Comparison of ENCODE assay signal across 27 mouse cellular contexts in the genomic region with DNA sequence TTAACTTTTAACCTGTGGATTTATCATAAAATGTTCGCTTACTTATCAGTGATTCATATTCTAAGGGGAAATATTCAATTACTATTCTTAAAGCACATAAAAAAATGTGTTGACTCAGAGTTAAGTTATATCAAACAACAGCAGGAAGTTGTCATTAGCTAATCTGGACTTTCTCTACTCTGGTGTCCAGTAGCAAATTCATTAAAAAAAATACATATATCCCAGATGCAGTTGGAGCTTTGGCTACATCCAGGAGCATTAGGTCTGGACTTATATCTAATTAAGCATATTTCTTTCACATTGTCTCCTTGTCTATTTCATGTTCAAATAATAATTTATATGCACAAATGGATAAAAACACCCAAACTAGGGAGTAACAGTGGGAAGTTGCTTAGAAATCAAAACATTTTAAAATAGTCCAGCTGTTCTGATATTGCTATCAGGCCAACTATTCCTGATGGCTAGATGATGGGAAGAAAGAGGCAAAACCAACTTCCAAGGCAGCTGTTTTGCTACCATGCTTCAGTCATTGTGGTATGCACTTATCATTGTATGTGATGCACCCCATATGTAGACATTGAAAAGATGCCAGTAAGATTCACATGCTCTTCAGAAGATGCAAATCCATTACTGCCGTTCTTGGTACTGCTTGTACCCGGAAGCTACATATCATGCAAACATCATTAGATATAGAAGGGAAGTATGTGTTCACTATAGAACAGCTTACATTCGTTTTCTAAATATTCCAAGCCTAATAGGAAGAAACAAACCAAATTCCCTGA.
DNase-seq lines count a peak whose midpoint lies in the region; ATAC-seq and TF ChIP-seq lines count a peak whose summit lies in the region.
"Had no signal": no experiment of that assay in that cellular context is flagged by ENCODE, and none has a peak within 500 bp of the region (broad histone marks: within the 10 kb centered on the region; RNA-seq: fewer than 3 reads in every experiment).

No protein-coding gene starts in this region.

- no peaks in the 10 kb centered on the region for H3K27me3 ChIP-seq in intestine, embryonic 15.5 days (replicated peaks)
- no peaks in the 10 kb centered on the region for H3K27me3 ChIP-seq in intestine, postnatal 0 days (replicated peaks; ENCODE audit: control insufficient read depth, insufficient read depth, low read length)
- H3K27me3 ChIP-seq in lung, embryonic 15.5 days, result no peaks in the 10 kb centered on the region
- H3K27me3 ChIP-seq in stomach, embryonic 14.5 days (ENCODE audit: control insufficient read depth, insufficient read depth, low read length), result no peaks in the 10 kb centered on the region
- H3K27me3 ChIP-seq in stomach, postnatal 0 days (ENCODE audit: control insufficient read depth, insufficient read depth, low read length), result no peaks in the 10 kb centered on the region
- H3K27me3 ChIP-seq: CH12.LX; embryonic facial prominence, embryonic 13.5 days; forebrain, embryonic 12.5 days; forebrain, embryonic 15.5 days; heart, embryonic 13.5 days; hindbrain, embryonic 12.5 days; hindbrain, embryonic 15.5 days; Patski had no signal

- 66% methylated on average over 4 of the region's 4 CpGs for WGBS in intestine, embryonic 15.5 days
- WGBS in intestine, postnatal 0 days, result 56% methylated on average over 4 of the region's 4 CpGs
- 50% methylated on average over 4 of the region's 4 CpGs for WGBS in lung, embryonic 15.5 days
- 70% methylated on average over 4 of the region's 4 CpGs for WGBS in stomach, embryonic 14.5 days
- WGBS in stomach, postnatal 0 days, result 62% methylated on average over 4 of the region's 4 CpGs

- TF ChIP-seq CTCF in intestine, postnatal 0 days (IDR thresholded peaks at IDR 0.05; ENCODE audit: low read depth), result no peak
- TF ChIP-seq CTCF in stomach, postnatal 0 days (IDR thresholded peaks at IDR 0.05; ENCODE audit: low read depth), result no peak

- no peak overlapping the region for H3K4me2 ChIP-seq in intestine, embryonic 15.5 days (replicated peaks)
- no peak overlapping the region for H3K4me2 ChIP-seq in intestine, postnatal 0 days (replicated peaks; ENCODE audit: low read depth)
- no peak overlapping the region for H3K4me2 ChIP-seq in lung, embryonic 15.5 days
- no peak overlapping the region for H3K4me2 ChIP-seq in stomach, embryonic 14.5 days (replicated peaks; ENCODE audit: low read depth, low read length)
- no peak overlapping the region for H3K4me2 ChIP-seq in stomach, postnatal 0 days (replicated peaks; ENCODE audit: low read depth)
- H3K4me2 ChIP-seq: embryonic facial prominence, embryonic 13.5 days; forebrain, embryonic 12.5 days; forebrain, embryonic 15.5 days; heart, embryonic 13.5 days; hindbrain, embryonic 12.5 days; hindbrain, embryonic 15.5 days had no signal

- no peaks in the 10 kb centered on the region for H3K4me1 ChIP-seq in intestine, embryonic 15.5 days (replicated peaks)
- no peaks in the 10 kb centered on the region for H3K4me1 ChIP-seq in intestine, postnatal 0 days (replicated peaks; ENCODE audit: control insufficient read depth, insufficient read depth, low read length)
- no peaks in the 10 kb centered on the region for H3K4me1 ChIP-seq in lung, embryonic 15.5 days
- no peaks in the 10 kb centered on the region for H3K4me1 ChIP-seq in stomach, embryonic 14.5 days (ENCODE audit: control insufficient read depth, insufficient read depth, low read length)
- no peaks in the 10 kb centered on the region for H3K4me1 ChIP-seq in stomach, postnatal 0 days (replicated peaks; ENCODE audit: control insufficient read depth, insufficient read depth)
- H3K4me1 ChIP-seq: embryonic facial prominence, embryonic 10.5 days; embryonic facial prominence, embryonic 13.5 days; forebrain, embryonic 12.5 days; forebrain, embryonic 15.5 days; heart, embryonic 10.5 days; heart, embryonic 13.5 days; hindbrain, embryonic 12.5 days; hindbrain, embryonic 15.5 days had no signal

- no peak overlapping the region for H3K4me3 ChIP-seq in intestine, embryonic 15.5 days (replicated peaks)
- H3K4me3 ChIP-seq in intestine, postnatal 0 days (ENCODE audit: low read depth, low read length), result no peak overlapping the region
- H3K4me3 ChIP-seq in lung, embryonic 15.5 days, result no peak overlapping the region
- no peak overlapping the region for H3K4me3 ChIP-seq in stomach, embryonic 14.5 days (ENCODE audit: low read depth, low read length)
- no peak overlapping the region for H3K4me3 ChIP-seq in stomach, postnatal 0 days (ENCODE audit: low read depth, low read length)
- H3K4me3 ChIP-seq: embryonic facial prominence, embryonic 10.5 days; embryonic facial prominence, embryonic 13.5 days; erythroblast, embryonic 14.5 days; forebrain, embryonic 12.5 days; forebrain, embryonic 15.5 days; heart, embryonic 10.5 days; heart, embryonic 13.5 days; hindbrain, embryonic 12.5 days; hindbrain, embryonic 15.5 days had no signal

- no peaks in the 10 kb centered on the region for H3K9me3 ChIP-seq in intestine, embryonic 15.5 days
- H3K9me3 ChIP-seq in intestine, postnatal 0 days (ENCODE audit: control insufficient read depth), result no peaks in the 10 kb centered on the region
- H3K9me3 ChIP-seq in lung, embryonic 15.5 days, result no peaks in the 10 kb centered on the region
- no peaks in the 10 kb centered on the region for H3K9me3 ChIP-seq in stomach, embryonic 14.5 days (ENCODE audit: control insufficient read depth, low read depth, low read length)
- H3K9me3 ChIP-seq in stomach, postnatal 0 days (ENCODE audit: control insufficient read depth, low read length), result no peaks in the 10 kb centered on the region
- H3K9me3 ChIP-seq: embryonic facial prominence, embryonic 10.5 days; embryonic facial prominence, embryonic 13.5 days; forebrain, embryonic 12.5 days; forebrain, embryonic 15.5 days; G1E; heart, embryonic 10.5 days; heart, embryonic 13.5 days; hindbrain, embryonic 12.5 days; hindbrain, embryonic 15.5 days had no signal

- peak; percentile 47 for ATAC-seq in intestine, embryonic 15.5 days
- ATAC-seq in intestine, postnatal 0 days, result no peak
- peak; percentile 80 for ATAC-seq in lung, embryonic 15.5 days (ENCODE audit: borderline replicate concordance, extremely low read depth, low FRiP score, low TSS enrichment)
- ATAC-seq in stomach, embryonic 14.5 days (ENCODE audit: insufficient number of reproducible peaks, insufficient read depth, low FRiP score, low read depth), result peak; percentile 37; the same call in 1 of the 2 replicates
- ATAC-seq in stomach, postnatal 0 days (ENCODE audit: low FRiP score, low TSS enrichment), result no peak
- ATAC-seq: forebrain, embryonic 15.5 days; Patski had no signal

- H3K9ac ChIP-seq in intestine, embryonic 15.5 days, result no peak overlapping the region
- no peak overlapping the region for H3K9ac ChIP-seq in intestine, postnatal 0 days (ENCODE audit: low read depth, low read length)
- H3K9ac ChIP-seq in lung, embryonic 15.5 days, result no peak overlapping the region
- no peak overlapping the region for H3K9ac ChIP-seq in stomach, embryonic 14.5 days (replicated peaks; ENCODE audit: low read depth, low read length)
- H3K9ac ChIP-seq in stomach, postnatal 0 days (ENCODE audit: low read length), result no peak overlapping the region
- H3K9ac ChIP-seq: embryonic facial prominence, embryonic 13.5 days; forebrain, embryonic 12.5 days; forebrain, embryonic 15.5 days; heart, embryonic 13.5 days; hindbrain, embryonic 12.5 days; hindbrain, embryonic 15.5 days had no signal

- H3K36me3 ChIP-seq in intestine, embryonic 15.5 days, result no peaks in the 10 kb centered on the region
- H3K36me3 ChIP-seq in intestine, postnatal 0 days (ENCODE audit: control insufficient read depth, insufficient read depth), result no peaks in the 10 kb centered on the region
- H3K36me3 ChIP-seq in lung, embryonic 15.5 days, result no peaks in the 10 kb centered on the region
- H3K36me3 ChIP-seq in stomach, embryonic 14.5 days (ENCODE audit: control insufficient read depth, insufficient read depth, low read length), result no peaks in the 10 kb centered on the region
- no peaks in the 10 kb centered on the region for H3K36me3 ChIP-seq in stomach, postnatal 0 days (ENCODE audit: control insufficient read depth, insufficient read depth, low read length)
- H3K36me3 ChIP-seq: embryonic facial prominence, embryonic 10.5 days; embryonic facial prominence, embryonic 13.5 days; forebrain, embryonic 12.5 days; forebrain, embryonic 15.5 days; G1E; heart, embryonic 10.5 days; heart, embryonic 13.5 days; hindbrain, embryonic 12.5 days; hindbrain, embryonic 15.5 days had no signal

- H3K27ac ChIP-seq in intestine, embryonic 15.5 days, result no peak overlapping the region
- H3K27ac ChIP-seq in intestine, postnatal 0 days (ENCODE audit: low read depth, low read length), result no peak overlapping the region
- H3K27ac ChIP-seq in lung, embryonic 15.5 days, result no peak overlapping the region; the same call in 1 of the 2 replicates
- no peak overlapping the region; the same call in 1 of the 2 replicates for H3K27ac ChIP-seq in stomach, embryonic 14.5 days (ENCODE audit: low read length)
- no peak overlapping the region for H3K27ac ChIP-seq in stomach, postnatal 0 days (replicated peaks)
- H3K27ac ChIP-seq: embryonic facial prominence, embryonic 10.5 days; embryonic facial prominence, embryonic 13.5 days; forebrain, embryonic 12.5 days; forebrain, embryonic 15.5 days; heart, embryonic 10.5 days; heart, embryonic 13.5 days; hindbrain, embryonic 12.5 days; hindbrain, embryonic 15.5 days had no signal

- no peak for DNase-seq in lung, adult 18-20 months
- DNase-seq in stomach, postnatal 0 days (ENCODE audit: low spot score), result no peak
- DNase-seq in right cerebral cortex, adult 2 months (ENCODE audit: low spot score in 2 of 2), result no peak
- DNase-seq: adrenal gland, postnatal 10 days; B cell, adult 2 months; cerebellum, adult 11-12 months; cerebellum, adult 8-10 months; cerebellum, postnatal 10 days; cerebellum, postnatal 36 days; embryo, embryonic 11 days; gastrocnemius, postnatal 25 days had no signal

- TF ChIP-seq EP300 in stomach, postnatal 0 days (optimal IDR thresholded peaks at IDR 0.05), result no peak

Comparison
In these comparisons a context has a peak if more than half of its experiments do, and no peak if none do; other contexts are left out.
1. ATAC-seq: peak in intestine, embryonic 15.5 days (single experiment), lung, embryonic 15.5 days (single experiment) and stomach, embryonic 14.5 days (single experiment); none in intestine, postnatal 0 days (single experiment) and stomach, postnatal 0 days (single experiment).